In the genomic region with DNA sequence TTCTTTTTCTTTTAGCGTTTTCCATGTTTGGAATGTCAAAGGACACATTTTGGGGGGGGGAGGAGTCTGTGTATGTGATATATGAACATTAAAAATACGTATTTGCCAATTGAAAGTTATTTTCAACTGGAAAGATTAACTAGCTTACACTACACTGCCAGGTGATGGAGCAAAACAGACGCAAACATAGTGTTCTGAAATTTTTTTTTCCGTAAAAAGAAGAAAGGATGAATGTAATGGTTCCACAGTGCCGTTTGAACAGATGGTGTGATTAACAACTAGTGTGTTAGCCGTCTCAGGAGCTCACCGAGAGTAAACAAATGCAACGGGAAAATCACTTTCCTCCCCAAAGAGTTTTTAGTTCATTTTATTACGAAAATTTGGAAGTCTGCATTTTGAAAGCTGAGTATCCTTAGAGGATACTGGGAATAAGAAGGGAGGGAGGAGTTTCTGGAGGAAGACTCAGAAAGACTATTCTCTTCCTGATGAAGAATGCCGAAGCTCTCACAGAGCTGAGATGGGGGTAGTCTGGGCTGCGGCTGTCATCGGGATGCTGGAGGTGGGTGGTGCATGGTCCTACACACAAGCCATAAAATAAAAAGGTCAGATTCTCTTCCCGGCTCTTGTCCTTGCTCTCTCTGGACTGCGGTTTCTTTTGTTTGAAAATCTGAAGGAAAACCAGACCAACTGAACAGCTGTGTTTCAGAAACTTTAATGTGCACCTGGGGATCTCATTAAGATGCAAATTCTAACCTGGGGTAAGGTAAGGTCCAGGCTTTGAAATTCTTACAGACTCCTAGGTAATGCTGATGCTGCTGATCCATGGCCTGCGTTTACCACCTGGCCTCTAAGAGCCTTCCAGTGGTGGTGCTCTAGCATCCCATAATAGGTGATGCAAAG, we compare ENCODE assay signal across 7 mouse cellular contexts.
DNase-seq lines count a peak whose midpoint lies in the region; ATAC-seq and TF ChIP-seq lines count a peak whose summit lies in the region.

No protein-coding gene starts in this region.

- H3K9me3 ChIP-seq in intestine, embryonic 16.5 days (ENCODE audit: control insufficient read depth, low read length) = no peaks in the 10 kb centered on the region
- H3K9me3 ChIP-seq in neural tube, embryonic 12.5 days = no peaks in the 10 kb centered on the region

- H3K4me3 ChIP-seq in spleen, adult 2 months (ENCODE audit: extremely low read depth, insufficient read depth, insufficient read length) = peak overlapping the region; percentile 8; the same call in 1 of the 2 replicates
- H3K4me3 ChIP-seq in embryonic fibroblast, embryonic 13.5 days (ENCODE audit: insufficient read depth, low read length) = peak overlapping the region; percentile 20; the same call in 1 of the 2 replicates
- peak overlapping the region; percentile 44 for H3K4me3 ChIP-seq in intestine, embryonic 16.5 days (ENCODE audit: low read length)
- H3K4me3 ChIP-seq in neural tube, embryonic 12.5 days = peak overlapping the region; percentile 36

- peaks cover 1% of the 10 kb centered on the region; the same call in 1 of the 2 replicates for H3K27me3 ChIP-seq in spleen, adult 2 months (ENCODE audit: control insufficient read depth, insufficient read depth, low read length)
- H3K27me3 ChIP-seq in intestine, embryonic 16.5 days (replicated peaks; ENCODE audit: control insufficient read depth, insufficient read depth, low read length) = no peaks in the 10 kb centered on the region
- no peaks in the 10 kb centered on the region for H3K27me3 ChIP-seq in neural tube, embryonic 12.5 days (replicated peaks)

- H3K27ac ChIP-seq in spleen, adult 2 months (ENCODE audit: insufficient read depth, low read length) = no peak overlapping the region
- peak overlapping the region; percentile 86 for H3K27ac ChIP-seq in embryonic fibroblast, embryonic 13.5 days (ENCODE audit: insufficient read depth, low read length)
- H3K27ac ChIP-seq in intestine, embryonic 16.5 days (ENCODE audit: low read length) = no peak overlapping the region
- no peak overlapping the region for H3K27ac ChIP-seq in neural tube, embryonic 12.5 days

- TF ChIP-seq CTCF in spleen, adult 2 months (IDR thresholded peaks at IDR 0.05; ENCODE audit: extremely low read depth, insufficient read depth, insufficient read length, insufficient replicate concordance) = no peak
- TF ChIP-seq CTCF in embryonic fibroblast, embryonic 13.5 days (IDR thresholded peaks at IDR 0.05; ENCODE audit: borderline replicate concordance, insufficient read depth, low read length) = no peak

- no peak for TF ChIP-seq POLR2A in spleen, adult 2 months (IDR thresholded peaks at IDR 0.05; ENCODE audit: low read depth, low read length)
- no peak for TF ChIP-seq POLR2A in embryonic fibroblast, embryonic 13.5 days (IDR thresholded peaks at IDR 0.05; ENCODE audit: low read depth, low read length)

- H3K36me3 ChIP-seq in spleen, adult 2 months (ENCODE audit: control insufficient read depth, insufficient read depth, low read length) = no peaks in the 10 kb centered on the region
- no peaks in the 10 kb centered on the region for H3K36me3 ChIP-seq in intestine, embryonic 16.5 days (ENCODE audit: control insufficient read depth, insufficient read depth, low read length)
- H3K36me3 ChIP-seq in neural tube, embryonic 12.5 days = no peaks in the 10 kb centered on the region

- no peak overlapping the region for H3K9ac ChIP-seq in intestine, embryonic 16.5 days (ENCODE audit: low read depth, low read length)
- H3K9ac ChIP-seq in neural tube, embryonic 12.5 days = 0 out of 2 replicates have a peak overlapping the region, but pooled peaks have one; percentile 1

- peak; percentile 40; the same call in 1 of the 2 replicates for ATAC-seq in intestine, embryonic 16.5 days
- ATAC-seq in neural tube, embryonic 12.5 days (ENCODE audit: low FRiP score, low read depth) = peak; percentile 54; the same call in 1 of the 2 replicates

- DNase-seq in spleen, adult 2 months (ENCODE audit: low read depth in 1 of 2, low spot score in 2 of 2) = no peak
- no peak for DNase-seq in spleen, postnatal 14 days (ENCODE audit: low spot score in 2 of 2)
- no peak for DNase-seq in adrenal gland, adult 18-20 months (ENCODE audit: low spot score in 2 of 2)
- no peak for DNase-seq in spleen, postnatal 36 days (ENCODE audit: low spot score in 2 of 2)

- peak overlapping the region; percentile 65 for H3K4me2 ChIP-seq in intestine, embryonic 16.5 days (ENCODE audit: low read depth, low read length)
- H3K4me2 ChIP-seq in neural tube, embryonic 12.5 days (replicated peaks) = peak overlapping the region; percentile 62

- H3K4me1 ChIP-seq in spleen, adult 2 months (ENCODE audit: control insufficient read depth, insufficient read depth, insufficient read length) = peaks cover 2% of the 10 kb centered on the region; the same call in 1 of the 2 replicates
- peaks cover 4% of the 10 kb centered on the region; the same call in 1 of the 2 replicates for H3K4me1 ChIP-seq in embryonic fibroblast, embryonic 13.5 days (ENCODE audit: control insufficient read depth, insufficient read depth, low read length)
- peaks cover 4% of the 10 kb centered on the region; the same call in 1 of the 2 replicates for H3K4me1 ChIP-seq in intestine, embryonic 16.5 days (ENCODE audit: control insufficient read depth, insufficient read depth, low read length)
- 0 out of 2 replicates have a peak, but pooled peaks cover 7% of the 10 kb centered on the region for H3K4me1 ChIP-seq in neural tube, embryonic 12.5 days

- 15% methylated on average over 15 of the region's 15 CpGs for WGBS in spleen, adult 2 months
- whole genome bisulfite sequencing in intestine, embryonic 16.5 days = 8% methylated on average over 15 of the region's 15 CpGs
- 5% methylated on average over 15 of the region's 15 CpGs for WGBS in neural tube, embryonic 12.5 days
